Mouse (Mus musculus) small intestine, adult 2 months (tissue): ENCODE measurements at regions not wholly inside any gene's neighbourhood (a gene's known extent, or its start where the extent isn't known, plus 50 kb on each side); places are given as distances from the start of the nearest gene placed in this dataset.

Source experiments
- CTCF ChIP-seq: fragments of 200-500 bp; IDR thresholded peaks from 2 replicates; pipeline ENCODE4 v1.5.1; 2012; ENCODE audit warnings: low read depth, mild to moderate bottlenecking, control low read depth, inconsistent platforms, low read length, moderate library complexity, mixed read lengths; ENCODE audit not compliant: insufficient replicate concordance, insufficient read length; ENCODE audit errors: extremely low read depth
- POLR2A ChIP-seq: fragments of 200-500 bp; IDR thresholded peaks from 2 replicates; pipeline ENCODE4 v1.6.1; 2012; ENCODE audit warnings: low read depth, mild to moderate bottlenecking, control low read depth, inconsistent platforms, low read length, moderate library complexity

GRCm38 (mm10) chr19:28745534-28745933, 65.7 kb upstream of the Glis3 start:
- TF ChIP-seq POLR2A (no peak), CTCF (no peak)
